Mouse (Mus musculus) hindbrain, postnatal 0 days (tissue): Measurements from ENCODE around the gene Tbx21. TPM values are rescaled to one million over a fixed set of nuclear protein-coding genes. Genes with fewer than 3 reads are reported as not detected.
A peak's percentile ranks its signal among the peaks of the same experiment; 100 is the strongest.

ENCODE experiments used
- ATAC-seq: fragments of 200-750 bp; cut with Nextera tagmentation; 2 replicates; pipeline ENCODE4 v1.8.0; 2017; ENCODE audit warnings: mild to moderate bottlenecking, moderate TSS enrichment, moderate library complexity
- DNase-seq: peaks from one replicate; pipeline ENCODE4 v3.0.0-alpha.2; 2015; ENCODE audit warnings: low spot score
- H3K27ac ChIP-seq: fragments of 300-500 bp; sonication (generic); 2 replicates; pipeline ENCODE4 v1.5.1; 2014; ENCODE audit warnings: mild to moderate bottlenecking
- H3K27me3 ChIP-seq: fragments of 300-500 bp; sonication (generic); 2 replicates; pipeline ENCODE4 v1.6.1; 2014; ENCODE audit warnings: low read length, mixed read lengths; ENCODE audit not compliant: insufficient read depth
- H3K36me3 ChIP-seq: fragments of 300-500 bp; sonication (generic); 2 replicates; pipeline ENCODE4 v1.6.1; 2014; ENCODE audit warnings: low read length, mixed read lengths; ENCODE audit not compliant: insufficient read depth
- H3K4me1 ChIP-seq: fragments of 300-500 bp; sonication (generic); 2 replicates; pipeline ENCODE4 v1.6.1; 2014; ENCODE audit warnings: antibody characterized with exemption, low read length, mixed read lengths; ENCODE audit not compliant: insufficient read depth
- H3K4me2 ChIP-seq: fragments of 300-500 bp; sonication (generic); 2 replicates; pipeline ENCODE4 v1.6.1; 2014; ENCODE audit warnings: low read depth, mild to moderate bottlenecking, low read length, moderate library complexity, mixed read lengths
- H3K4me3 ChIP-seq: fragments of 300-500 bp; sonication (generic); 2 replicates; pipeline ENCODE4 v1.5.1; 2014; ENCODE audit warnings: low read length
- H3K9ac ChIP-seq: fragments of 300-500 bp; sonication (generic); replicated peaks from 2 replicates; pipeline ENCODE4 v1.6.1; 2014; ENCODE audit warnings: mild to moderate bottlenecking, low read length, moderate library complexity, mixed read lengths
- H3K9me3 ChIP-seq: fragments of 300-500 bp; sonication (generic); 2 replicates; pipeline ENCODE4 v1.6.1; 2016; ENCODE audit warnings: low read length, mixed read lengths
- CTCF ChIP-seq: IDR thresholded peaks from 2 replicates; pipeline ENCODE4 v1.5.1; 2016; ENCODE audit warnings: antibody characterized with exemption, control low read depth, low read depth
- WGBS: fragments of 180-500 bp; shearing (Covaris S2); extraction: QIAGEN DNeasy Blood & Tissue Kit; methylation state at CpG from one replicate; pipeline ENCODE4 v1.1.7; 2014; 5-methylcytosine and 5-hydroxymethylcytosine counted together
- polyA plus RNA-seq: library from polyadenylated mRNA; unstranded; fragments of >200 nt; fragmentation: Nextera tagmentation; extraction: Ambion mirVana; gene quantifications from 2 replicates; pipeline ENCODE4 v1.2.1, GENCODE M21; 2015
- total RNA-seq: library from RNA; depleted of rRNA; stranded (reverse); fragments of >200 nt; gene quantifications from 2 replicates; pipeline ENCODE4 v1.2.3, GENCODE M21; 2014

The Tbx21 gene
- total and polyA plus RNA-seq, 2 experiments from 2014 or later: 0.16 to 0.89 TPM

DNA sequence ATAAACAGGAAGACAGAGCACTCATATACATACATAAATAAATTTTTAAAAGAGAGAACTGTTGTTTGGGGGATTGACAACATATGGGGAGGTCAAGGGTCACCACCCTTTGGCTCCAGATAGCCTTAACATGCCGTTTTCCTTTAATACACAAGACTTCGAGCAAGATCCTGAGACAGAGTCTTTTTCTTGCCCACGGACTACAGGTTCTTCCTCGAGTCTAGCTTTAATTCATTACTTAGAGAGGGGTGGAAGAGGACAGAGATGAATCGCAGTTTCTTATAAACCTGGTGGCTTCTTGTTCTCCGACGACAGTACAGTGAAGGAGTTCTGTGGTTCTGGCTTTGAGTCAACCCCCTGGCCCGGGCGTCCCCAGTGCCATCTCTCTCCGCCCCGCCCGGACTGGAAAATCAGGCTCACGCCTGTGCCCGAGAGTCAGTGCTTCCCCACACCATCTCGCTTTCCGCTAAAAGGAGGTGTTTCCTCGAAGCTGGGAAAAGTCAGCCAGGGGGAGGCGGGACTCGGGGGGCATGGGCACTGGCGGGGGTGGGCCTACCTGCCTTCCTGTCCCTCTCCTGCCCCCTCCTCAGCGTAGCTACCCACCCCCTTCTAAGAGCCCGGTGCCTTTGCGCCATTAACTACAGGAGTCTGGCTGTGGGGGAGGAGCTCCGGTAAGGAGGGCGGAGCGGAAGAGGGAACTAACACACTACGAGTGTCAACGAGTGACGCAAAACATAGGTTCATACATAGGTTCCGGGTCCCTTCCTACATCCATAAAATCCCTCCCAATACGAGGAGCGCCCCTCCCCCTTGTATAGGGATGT lies 11.7 kb upstream of the Tbx21 start:
- Histone ChIP-seq H3K4me2 (peak overlapping the region; percentile 84), H3K27ac (no peak overlapping the region), H3K9ac (peak overlapping the region; percentile 56), H3K4me3 (peak overlapping the region; percentile 39), H3K36me3 (no peaks in the 10 kb centered on the region), H3K27me3 (no peaks in the 10 kb centered on the region), H3K9me3 (no peaks in the 10 kb centered on the region), H3K4me1 (no peaks in the 10 kb centered on the region; the same call in 1 of the 2 replicates)
- WGBS: 3% methylated on average over 32 of the region's 32 CpGs
- DNase-seq: peak; percentile 46
- ATAC-seq: peak; percentile 76
- no peak for TF ChIP-seq CTCF

DNA sequence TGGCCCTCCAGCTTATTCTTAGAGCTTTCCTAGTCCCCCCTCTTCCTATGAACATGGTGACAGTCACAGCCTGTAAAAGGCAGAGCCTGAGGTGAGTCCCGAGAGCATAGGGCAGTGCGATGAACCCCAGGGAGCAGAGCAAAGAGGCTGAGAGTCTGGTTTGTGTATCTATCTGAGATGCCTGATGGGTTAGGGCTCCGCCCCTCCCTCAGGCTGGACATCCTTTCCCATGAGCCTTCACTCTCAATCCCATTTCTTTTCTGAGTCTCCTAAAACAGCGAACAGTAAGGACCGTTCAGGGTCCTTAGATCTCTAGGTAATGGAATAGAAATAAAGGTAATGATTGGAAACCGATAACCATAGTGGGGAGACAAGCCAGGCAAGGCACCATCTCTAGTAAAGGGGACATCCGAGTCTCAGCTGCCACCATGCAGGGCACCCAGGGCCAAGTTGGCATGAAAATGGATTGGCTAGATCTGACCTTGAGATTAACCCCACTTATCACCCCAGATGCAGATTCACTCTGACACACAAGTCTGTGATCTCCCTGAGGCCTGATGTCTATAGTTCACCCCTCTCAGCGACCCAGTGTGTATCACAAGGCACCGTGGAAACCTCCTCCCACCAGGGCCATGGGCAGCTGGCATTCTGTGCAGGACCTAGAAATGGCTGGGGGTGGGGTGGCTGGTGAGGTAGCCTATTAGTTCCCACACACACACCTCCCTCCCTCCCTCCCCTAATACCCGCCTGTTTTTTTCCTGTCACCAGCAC lies 9.3 kb upstream of the Tbx21 start:
- H3K36me3 ChIP-seq: no peaks in the 10 kb centered on the region
- H3K4me3 ChIP-seq: no peak overlapping the region
- no peak for ATAC-seq
- no peak for TF ChIP-seq CTCF
- H3K9me3 ChIP-seq: no peaks in the 10 kb centered on the region
- H3K27ac ChIP-seq: no peak overlapping the region
- no peaks in the 10 kb centered on the region; the same call in 1 of the 2 replicates for H3K4me1 ChIP-seq
- DNase-seq: no peak
- no peaks in the 10 kb centered on the region for H3K27me3 ChIP-seq
- 56% methylated on average over 10 of the region's 10 CpGs for WGBS
- H3K9ac ChIP-seq: no peak overlapping the region
- no peak overlapping the region for H3K4me2 ChIP-seq

DNA sequence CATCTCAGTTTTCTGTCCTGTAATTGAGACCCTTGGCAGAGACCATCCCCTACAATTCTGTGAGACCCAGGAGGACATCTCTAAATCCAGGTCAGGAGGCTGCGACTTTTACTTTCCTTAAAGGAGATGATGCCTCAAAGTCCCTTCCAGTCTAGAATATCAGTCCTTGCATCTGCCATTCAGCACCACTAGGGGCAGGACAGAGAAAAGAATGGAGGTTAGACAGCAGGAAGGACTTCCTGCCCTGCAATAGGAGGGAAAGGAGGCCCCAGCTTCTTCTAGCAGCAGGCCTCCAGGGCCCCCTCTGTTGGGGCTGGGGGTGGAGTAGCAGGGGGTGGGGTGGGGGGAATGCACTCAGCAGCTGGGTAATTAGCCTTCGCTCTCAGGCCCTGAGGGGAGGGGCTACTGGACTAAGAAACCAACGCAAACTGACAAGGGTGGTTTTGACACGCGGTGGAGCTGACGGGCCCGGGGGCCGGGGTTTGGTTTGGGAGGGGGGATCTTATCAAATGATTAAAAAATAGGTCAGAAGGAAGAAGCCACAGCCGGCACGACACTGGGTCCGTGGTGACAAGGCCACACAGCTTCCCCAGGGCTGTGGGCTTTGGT lies 8.3 kb upstream of the Tbx21 start:
- H3K4me1 ChIP-seq: no peaks in the 10 kb centered on the region; the same call in 1 of the 2 replicates
- no peak for ATAC-seq
- no peaks in the 10 kb centered on the region for H3K27me3 ChIP-seq
- no peaks in the 10 kb centered on the region for H3K9me3 ChIP-seq
- H3K4me2 ChIP-seq: no peak overlapping the region
- no peak for DNase-seq
- WGBS: 20% methylated on average over 11 of the region's 11 CpGs
- no peak overlapping the region for H3K9ac ChIP-seq
- H3K27ac ChIP-seq: no peak overlapping the region
- no peaks in the 10 kb centered on the region for H3K36me3 ChIP-seq
- H3K4me3 ChIP-seq: no peak overlapping the region
- peak; percentile 57 for TF ChIP-seq CTCF

DNA sequence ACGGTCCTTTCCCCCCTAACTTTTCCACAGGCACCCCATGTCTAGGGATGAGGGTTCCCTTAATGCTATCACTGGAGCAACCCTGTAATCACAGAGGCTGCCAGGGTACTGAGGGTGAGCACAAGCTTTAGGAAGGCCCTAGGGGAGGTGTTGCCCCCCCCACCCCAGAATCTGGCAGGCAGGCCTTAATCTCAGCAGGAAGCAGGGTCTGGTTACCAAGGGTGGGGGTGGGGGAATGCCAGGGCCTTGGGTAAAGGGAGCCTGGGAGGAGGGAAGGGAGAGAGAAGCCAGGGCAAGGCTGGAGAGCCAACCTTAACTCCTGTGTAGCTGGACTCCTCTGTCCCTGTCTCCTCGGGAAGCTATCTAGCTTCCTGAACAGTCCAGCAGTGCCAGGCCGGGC lies 5.5 kb upstream of the Tbx21 start:
- peak; percentile 17 for DNase-seq
- Histone ChIP-seq H3K36me3 (no peaks in the 10 kb centered on the region), H3K27ac (no peak overlapping the region), H3K4me2 (no peak overlapping the region), H3K4me3 (no peak overlapping the region), H3K9me3 (no peaks in the 10 kb centered on the region), H3K4me1 (no peaks in the 10 kb centered on the region), H3K27me3 (peaks cover 8% of the 10 kb centered on the region; the same call in 1 of the 2 replicates), H3K9ac (no peak overlapping the region)
- TF ChIP-seq CTCF: no peak
- WGBS: 61% methylated on average over 3 of the region's 3 CpGs
- ATAC-seq: no peak

DNA sequence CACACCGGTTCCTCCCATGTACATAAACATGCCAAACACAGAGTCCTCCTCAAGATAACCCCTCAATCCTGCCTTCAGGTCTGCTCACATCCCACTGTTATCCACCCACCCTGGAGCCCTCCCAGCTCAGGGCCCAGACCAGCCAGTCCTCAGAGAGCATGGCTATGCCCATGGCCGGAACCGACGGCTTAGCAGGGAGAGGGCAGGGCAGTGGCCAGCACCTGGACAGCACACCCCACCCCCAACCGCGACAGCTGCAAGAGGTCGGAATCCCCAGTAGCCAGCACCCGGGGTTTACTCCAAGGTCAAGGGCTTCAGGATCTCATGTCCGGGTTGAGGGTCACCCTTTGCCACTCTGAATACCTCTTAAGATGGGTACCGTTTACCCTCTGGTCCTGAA lies 5.1 kb upstream of the Tbx21 start:
- ATAC-seq (no peak), DNase-seq (no peak)
- H3K4me1 ChIP-seq: no peaks in the 10 kb centered on the region
- H3K9me3 ChIP-seq: no peaks in the 10 kb centered on the region
- no peak overlapping the region for H3K4me3 ChIP-seq
- H3K27me3 ChIP-seq: peaks cover 12% of the 10 kb centered on the region; the same call in 1 of the 2 replicates
- no peak overlapping the region for H3K9ac ChIP-seq
- 53% methylated on average over 10 of the region's 10 CpGs for WGBS
- H3K4me2 ChIP-seq: no peak overlapping the region
- TF ChIP-seq CTCF: no peak
- no peaks in the 10 kb centered on the region for H3K36me3 ChIP-seq
- H3K27ac ChIP-seq: no peak overlapping the region

DNA sequence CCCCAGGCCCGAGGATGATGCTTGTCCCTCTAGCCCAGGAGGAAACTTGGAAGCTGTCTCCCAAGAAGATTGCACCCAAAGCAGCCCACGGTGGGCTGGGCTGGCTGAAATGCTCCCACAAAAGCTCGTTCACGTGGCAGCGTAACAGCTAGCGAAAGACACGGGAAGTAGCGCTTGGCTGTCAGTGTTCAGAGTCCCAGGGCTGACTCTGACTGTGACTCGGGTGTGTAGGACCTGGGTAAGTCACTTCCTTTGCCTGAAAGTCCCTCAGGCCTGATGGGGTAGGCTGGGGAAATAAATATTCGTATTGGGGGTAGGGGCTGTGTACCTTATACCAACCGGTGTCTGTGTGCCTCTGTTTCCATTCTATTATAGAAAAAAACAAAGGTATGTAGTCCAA lies 666 bp upstream of the Tbx21 start:
- H3K36me3 ChIP-seq: no peaks in the 10 kb centered on the region
- no peak overlapping the region for H3K4me3 ChIP-seq
- WGBS: 8% methylated on average over 11 of the region's 11 CpGs
- H3K9ac ChIP-seq: no peak overlapping the region
- peaks cover 5% of the 10 kb centered on the region; the same call in 1 of the 2 replicates for H3K4me1 ChIP-seq
- no peaks in the 10 kb centered on the region for H3K9me3 ChIP-seq
- H3K4me2 ChIP-seq: peak overlapping the region; percentile 57
- DNase-seq (no peak), ATAC-seq (no peak)
- H3K27ac ChIP-seq: no peak overlapping the region
- H3K27me3 ChIP-seq: peaks cover 39% of the 10 kb centered on the region
- TF ChIP-seq CTCF: no peak
